Mouse (Mus musculus) ES-Bruce4 (cell line): ENCODE measurements at regions not wholly inside any gene's neighbourhood (a gene's known extent, or its start where the extent isn't known, plus 50 kb on each side); places are given as distances from the start of the nearest gene placed in this dataset.
"Not testable (repeated sequence)": the region's sequence is repeated elsewhere in the genome, so short reads cannot be mapped to it uniquely, and the experiment has no call there.

ENCODE experiments used
- CTCF ChIP-seq: IDR thresholded peaks from one replicate; pipeline ENCODE4 v1.8.1; 2011; ENCODE audit warnings: low read depth, low read length
- EP300 ChIP-seq: IDR thresholded peaks from 2 replicates; pipeline ENCODE4 v1.6.1; 2011; ENCODE audit warnings: low read depth, low read length; ENCODE audit not compliant: insufficient read depth

DNA sequence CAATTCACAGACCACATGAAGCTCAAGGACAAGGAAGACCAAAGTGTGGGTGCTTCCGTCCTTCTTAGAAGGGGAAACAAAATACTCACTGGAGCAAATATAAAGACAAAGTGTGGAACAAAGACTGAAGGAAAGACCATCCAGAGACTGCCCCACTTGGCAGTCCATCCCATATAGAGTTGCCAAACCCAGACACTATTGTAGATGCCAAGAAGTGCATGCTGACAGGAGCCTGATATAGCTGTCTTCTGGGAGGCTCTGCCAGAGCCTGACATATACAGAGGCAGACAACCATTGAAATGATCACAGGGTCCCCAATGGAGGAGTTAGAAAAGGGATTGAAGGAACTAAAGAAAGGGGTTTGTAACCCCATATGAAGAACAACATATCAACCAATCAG, 548.5 kb upstream of the Pkdcc start:
- TF ChIP-seq EP300, CTCF: not testable (repeated sequence)
